Mouse (Mus musculus): Measurements from ENCODE around the gene Vmn1r61.

Vmn1r61 gene

GRCm38 (mm10) chr7:5613195-5613594 lies at the start of gene Vmn1r61:
TSS of gene Vmn1r61 (minus strand) at chr7:5613295.
- no peak for DNase-seq

Measured in right cerebral cortex, postnatal 14 days (tissue).